Mouse (Mus musculus) ES-Bruce4 (cell line): ENCODE measurements around the gene Kdm2b. TPM values are rescaled to one million over a fixed set of nuclear protein-coding genes. Genes with fewer than 3 reads are reported as not detected.
A peak's percentile ranks its signal among the peaks of the same experiment; 100 is the strongest.

Source experiments
- H3K27ac ChIP-seq: 2 replicates; pipeline ENCODE4 v1.5.1; 2012; ENCODE audit warnings: low read length, inconsistent platforms; ENCODE audit not compliant: insufficient read depth
- H3K27me3 ChIP-seq: 2 replicates; pipeline ENCODE4 v1.6.1; 2012; ENCODE audit warnings: mild to moderate bottlenecking, low read length, inconsistent platforms; ENCODE audit not compliant: control insufficient read depth, poor library complexity, insufficient read depth, severe bottlenecking
- H3K36me3 ChIP-seq: 2 replicates; pipeline ENCODE4 v1.6.1; 2012; ENCODE audit warnings: inconsistent platforms, mild to moderate bottlenecking, low read length, moderate library complexity; ENCODE audit not compliant: control insufficient read depth, poor library complexity, insufficient read depth, severe bottlenecking
- H3K4me1 ChIP-seq: one replicate; pipeline ENCODE4 v1.8.1; 2011; ENCODE audit warnings: low read length; ENCODE audit not compliant: control insufficient read depth, insufficient read depth
- H3K4me3 ChIP-seq: 2 replicates; pipeline ENCODE4 v1.5.1; 2011; ENCODE audit warnings: low read depth, mild to moderate bottlenecking, low read length
- H3K9ac ChIP-seq: 2 replicates; pipeline ENCODE4 v1.6.1; 2012; ENCODE audit warnings: low read depth, mild to moderate bottlenecking, inconsistent platforms; ENCODE audit not compliant: poor library complexity, severe bottlenecking
- H3K9me3 ChIP-seq: replicated peaks from 2 replicates; pipeline ENCODE4 v1.6.1; 2012; ENCODE audit warnings: mild to moderate bottlenecking, low read length, inconsistent platforms; ENCODE audit not compliant: control insufficient read depth, poor library complexity, insufficient read depth, severe bottlenecking
- CTCF ChIP-seq: IDR thresholded peaks from one replicate; pipeline ENCODE4 v1.8.1; 2011; ENCODE audit warnings: low read depth, low read length
- EP300 ChIP-seq: IDR thresholded peaks from 2 replicates; pipeline ENCODE4 v1.6.1; 2011; ENCODE audit warnings: low read depth, low read length; ENCODE audit not compliant: insufficient read depth
- POLR2A ChIP-seq: IDR thresholded peaks from one replicate; pipeline ENCODE4 v1.8.1; 2011; ENCODE audit warnings: low read length; ENCODE audit not compliant: insufficient read depth
- polyA plus RNA-seq: library from polyadenylated mRNA; stranded (reverse); fragments of >200 nt; gene quantifications from 2 replicates; pipeline ENCODE4 v1.2.4, GENCODE M21; 2011; ENCODE audit warnings: low read depth; ENCODE audit not compliant: missing spikeins, insufficient read depth, insufficient read length

The Kdm2b gene
- polyA plus RNA-seq, 1 experiment, result 56.8 TPM

GRCm38 (mm10) chr5:123008877-123009493 lies 19.4 kb upstream of the Kdm2b start:
- Histone ChIP-seq H3K4me3 (no peak overlapping the region), H3K9me3 (no peaks in the 10 kb centered on the region), H3K27ac (no peak overlapping the region), H3K4me1 (peaks cover 2% of the 10 kb centered on the region), H3K36me3 (no peaks in the 10 kb centered on the region), H3K27me3 (no peaks in the 10 kb centered on the region), H3K9ac (no peak overlapping the region)
- no peak for TF ChIP-seq POLR2A
- no peak for TF ChIP-seq EP300
- TF ChIP-seq CTCF, result no peak

- no peaks in the 10 kb centered on the region for H3K36me3 ChIP-seq
- no peak overlapping the region for H3K27ac ChIP-seq
Measured at GRCm38 (mm10) chr5:123005716-123006592, 16.3 kb upstream of the Kdm2b start.

GRCm38 (mm10) chr5:123000901-123001300 lies 11.3 kb upstream of the Kdm2b start:
- H3K4me1 ChIP-seq, result peaks cover 2% of the 10 kb centered on the region
- TF ChIP-seq POLR2A (no peak), EP300 (no peak), CTCF (no peak)
- no peaks in the 10 kb centered on the region for H3K36me3 ChIP-seq
- H3K4me3 ChIP-seq, result no peak overlapping the region
- H3K9me3 ChIP-seq, result no peaks in the 10 kb centered on the region
- no peak overlapping the region for H3K9ac ChIP-seq
- H3K27me3 ChIP-seq, result no peaks in the 10 kb centered on the region
- no peak overlapping the region for H3K27ac ChIP-seq

More at GRCm38 (mm10) chr5:123005716-123006592, 16.3 kb upstream of the Kdm2b start:
- no peaks in the 10 kb centered on the region for H3K27me3 ChIP-seq
- no peak overlapping the region; the same call in 1 of the 2 replicates for H3K9ac ChIP-seq
- no peaks in the 10 kb centered on the region for H3K9me3 ChIP-seq
- H3K4me3 ChIP-seq, result no peak overlapping the region
- no peak for TF ChIP-seq POLR2A
- no peak for TF ChIP-seq EP300
- TF ChIP-seq CTCF, result no peak
- peaks cover 2% of the 10 kb centered on the region for H3K4me1 ChIP-seq

GRCm38 (mm10) chr5:122997205-122998204 lies 7.9 kb upstream of the Kdm2b start:
- TF ChIP-seq CTCF, result no peak
- no peak for TF ChIP-seq EP300
- TF ChIP-seq POLR2A, result no peak
- Histone ChIP-seq H3K27me3 (no peaks in the 10 kb centered on the region), H3K4me3 (no peak overlapping the region), H3K27ac (no peak overlapping the region), H3K9me3 (no peaks in the 10 kb centered on the region), H3K36me3 (no peaks in the 10 kb centered on the region), H3K4me1 (peaks cover 2% of the 10 kb centered on the region), H3K9ac (no peak overlapping the region)

- Histone ChIP-seq H3K27ac (peak overlapping the region; percentile 95), H3K9ac (no peak overlapping the region), H3K27me3 (no peaks in the 10 kb centered on the region), H3K9me3 (no peaks in the 10 kb centered on the region), H3K4me3 (peak overlapping the region; percentile 24), H3K4me1 (peaks cover 4% of the 10 kb centered on the region), H3K36me3 (no peaks in the 10 kb centered on the region)
- TF ChIP-seq EP300 (peak; percentile 90), CTCF (no peak)
Measured at GRCm38 (mm10) chr5:122994910-122995309, 5.3 kb upstream of the Kdm2b start.
